33 mouse cellular contexts compared by ENCODE assay signal in the genomic region with DNA sequence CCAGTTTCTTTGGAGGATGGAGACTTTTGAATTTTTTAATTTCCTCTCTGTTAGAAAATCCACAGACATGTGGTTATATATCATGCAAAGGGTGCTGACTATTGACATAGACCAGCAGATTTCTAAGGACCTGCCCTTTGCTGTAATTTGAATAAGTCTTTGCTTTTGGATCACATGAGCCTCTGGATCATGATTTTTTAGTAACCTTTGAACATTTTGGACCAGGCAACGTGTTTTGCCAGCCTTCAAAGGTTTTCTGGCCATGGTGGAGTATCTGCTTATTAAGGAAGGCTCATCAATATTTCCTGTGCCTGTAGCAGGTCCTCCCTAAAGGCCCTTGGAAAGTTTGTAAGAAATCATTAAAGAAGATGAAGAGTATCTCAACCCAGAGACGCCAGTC. TPM values are rescaled to one million over a fixed set of nuclear protein-coding genes. Genes with fewer than 3 reads are reported as not detected.
"Had no signal": no experiment of that assay in that cellular context is flagged by ENCODE, and none has a peak within 500 bp of the region (broad histone marks: within the 10 kb centered on the region; RNA-seq: fewer than 3 reads in every experiment).

No protein-coding gene starts in this region.

- DNase-seq: left cerebral cortex, postnatal 4 days; liver; liver, embryonic 13.5 days; lung, adult 18-20 months; lung, adult 2 months; lung, embryonic 14.5 days; lung, postnatal 10 days; lung, postnatal 14 days; lung, postnatal 36 days; lung, postnatal 4 days; midbrain, embryonic 14.5 days had no signal

- H3K27me3 ChIP-seq: limb, embryonic 12.5 days; limb, embryonic 13.5 days; limb, embryonic 15.5 days; liver, embryonic 12.5 days; liver, embryonic 13.5 days; liver, embryonic 15.5 days; lung, embryonic 15.5 days; megakaryocyte, embryonic 14.5 days; midbrain, embryonic 12.5 days; midbrain, embryonic 13.5 days; midbrain, embryonic 15.5 days; neural tube, embryonic 12.5 days had no signal

- H3K9ac ChIP-seq: limb, embryonic 12.5 days; limb, embryonic 13.5 days; limb, embryonic 15.5 days; liver, embryonic 12.5 days; liver, embryonic 13.5 days; liver, embryonic 14.5 days; liver, embryonic 15.5 days; lung, embryonic 14.5 days; lung, embryonic 15.5 days; midbrain, embryonic 12.5 days; midbrain, embryonic 13.5 days; midbrain, embryonic 15.5 days; neural tube, embryonic 12.5 days had no signal

- H3K9me3 ChIP-seq: limb, embryonic 13.5 days; limb, embryonic 15.5 days; liver, embryonic 12.5 days; liver, embryonic 13.5 days; liver, embryonic 15.5 days; lung, embryonic 15.5 days; midbrain, embryonic 10.5 days; midbrain, embryonic 13.5 days; midbrain, embryonic 15.5 days; neural tube, embryonic 12.5 days had no signal

- ATAC-seq: liver, embryonic 12.5 days; lung, postnatal 0 days; midbrain, embryonic 13.5 days; midbrain, embryonic 15.5 days; midbrain, embryonic 16.5 days had no signal

- H3K36me3 ChIP-seq: limb, embryonic 12.5 days; limb, embryonic 13.5 days; limb, embryonic 15.5 days; liver, embryonic 12.5 days; liver, embryonic 13.5 days; liver, embryonic 15.5 days; lung, embryonic 15.5 days; midbrain, embryonic 10.5 days; midbrain, embryonic 12.5 days; midbrain, embryonic 13.5 days; midbrain, embryonic 15.5 days; neural tube, embryonic 12.5 days had no signal

- H3K4me2 ChIP-seq: limb, embryonic 12.5 days; limb, embryonic 13.5 days; limb, embryonic 15.5 days; liver, embryonic 11.5 days; liver, embryonic 12.5 days; liver, embryonic 13.5 days; liver, embryonic 15.5 days; lung, embryonic 14.5 days; lung, embryonic 15.5 days; midbrain, embryonic 11.5 days; midbrain, embryonic 12.5 days; midbrain, embryonic 13.5 days; midbrain, embryonic 15.5 days; neural tube, embryonic 12.5 days had no signal

- H3K4me1 ChIP-seq: liver, embryonic 12.5 days; liver, embryonic 13.5 days; liver, embryonic 15.5 days; lung, embryonic 15.5 days; megakaryocyte, embryonic 14.5 days; midbrain, embryonic 10.5 days; midbrain, embryonic 12.5 days; midbrain, embryonic 13.5 days; midbrain, embryonic 15.5 days; neural tube, embryonic 12.5 days had no signal

- H3K27ac ChIP-seq: left cerebral cortex, adult 2 months; limb, embryonic 13.5 days; limb, embryonic 15.5 days; liver, embryonic 12.5 days; liver, embryonic 13.5 days; liver, embryonic 14.5 days; liver, embryonic 15.5 days; lung, embryonic 15.5 days; macrophage; midbrain, embryonic 10.5 days; midbrain, embryonic 12.5 days; midbrain, embryonic 13.5 days; midbrain, embryonic 15.5 days; neural tube, embryonic 12.5 days had no signal

- H3K4me3 ChIP-seq: left cerebral cortex, adult 2 months; limb, embryonic 12.5 days; limb, embryonic 13.5 days; limb, embryonic 15.5 days; liver, embryonic 12.5 days; liver, embryonic 13.5 days; liver, embryonic 15.5 days; lung, embryonic 15.5 days; megakaryocyte, embryonic 14.5 days; midbrain, embryonic 10.5 days; midbrain, embryonic 12.5 days; midbrain, embryonic 13.5 days; midbrain, embryonic 15.5 days; myocyte; neural tube, embryonic 12.5 days had no signal

RNA-seq across cellular contexts. Expression of gene Igf1, which starts 37.3 kb away (rescaled TPM):
- total RNA-seq: megakaryocyte-erythroid progenitor cell, adult 5-6 weeks; monocyte, adult 5-6 weeks had no signal
